Mouse (Mus musculus): ENCODE data around the gene Pcnx2. TPM values are rescaled to one million over a fixed set of nuclear protein-coding genes. Genes with fewer than 3 reads are reported as not detected.

Pcnx2 gene
- not detected in 2 replicates for total RNA-seq (2012; rRNA removed)
- total RNA-seq (2014; rRNA removed) = not detected in 2 replicates
- not detected in 2 replicates for polyA plus RNA-seq (2012; ENCODE audit: insufficient read length, low read depth)

GRCm38 (mm10) chr8:125897868-125898788 lies at the start of gene Pcnx2:
Pcnx2 (minus strand) TSS chr8:125898317.
- no peak within 1 kb of the TSS for H3K4me2 ChIP-seq (ENCODE audit: insufficient read depth, low read depth, poor library complexity, severe bottlenecking)
- no peaks in the 10 kb centered on the region for H3K36me3 ChIP-seq (replicated peaks in 1 of 2; ENCODE audit: control insufficient read depth in 1 of 2, insufficient read depth in 1 of 2, low read length in 1 of 2)
- no peaks in the 10 kb centered on the region for H3K4me1 ChIP-seq (ENCODE audit: control insufficient read depth in 1 of 2, insufficient read depth in 2 of 2)
- H3K27me3 ChIP-seq (replicated peaks) = peaks cover 55% of the 10 kb centered on the region
- DNase-seq (ENCODE audit: extremely low read depth) = no peak
- no peak for TF ChIP-seq MXI1 (IDR thresholded peaks at IDR 0.05; ENCODE audit: low read depth, low read length)
- no peak for TF ChIP-seq UBTF (IDR thresholded peaks at IDR 0.05; ENCODE audit: low read depth, low read length)
- no peak for TF ChIP-seq MEF2A (IDR thresholded peaks at IDR 0.05; ENCODE audit: borderline replicate concordance, low read depth, low read length)
- no peak for TF ChIP-seq CHD2 (IDR thresholded peaks at IDR 0.05; ENCODE audit: low read length)
- dilution Hi-C loops (cut with MboI; ENCODE audit: extremely low pct_ligation_motif_present, extremely low pct_unique_long_range_greater_than_20kb, low sequenced_read_pairs) (no loop called here), in situ Hi-C loops (cut with MboI; ENCODE audit: low pct_ligation_motif_present, low pct_unique_long_range_greater_than_20kb, low sequenced_read_pairs) (no loop called here)
- no peaks in the 10 kb centered on the region for H3K9me3 ChIP-seq (replicated peaks; ENCODE audit: low read length)
- no peak within 1 kb of the TSS for H3K9ac ChIP-seq (ENCODE audit: insufficient read depth, low read depth)
- H3K27ac ChIP-seq (ENCODE audit: insufficient read depth, low read depth) = no peak within 1 kb of the TSS
- H3K79me2 ChIP-seq (replicated peaks; ENCODE audit: control insufficient read depth, extremely low read depth, insufficient read depth, poor library complexity, severe bottlenecking) = no peaks in the 10 kb centered on the region
- H3K4me3 ChIP-seq (replicated peaks in 1 of 3; ENCODE audit: low read depth in 2 of 3, low read length in 2 of 3, poor library complexity in 1 of 3) = no peak within 1 kb of the TSS

GRCm38 (mm10) chr8:125944511-125944910 lies 46.4 kb upstream of the Pcnx2 start:
- Histone ChIP-seq H3K9me3 (replicated peaks; ENCODE audit: low read length) (peaks cover 2% of the 10 kb centered on the region), H3K4me3 (replicated peaks in 1 of 3; ENCODE audit: low read depth in 2 of 3, low read length in 2 of 3, poor library complexity in 1 of 3) (no peak overlapping the region), H3K9ac (ENCODE audit: insufficient read depth, low read depth) (no peak overlapping the region), H3K4me2 (ENCODE audit: insufficient read depth, low read depth, poor library complexity, severe bottlenecking) (no peak overlapping the region), H3K79me2 (replicated peaks; ENCODE audit: control insufficient read depth, extremely low read depth, insufficient read depth, poor library complexity, severe bottlenecking) (no peaks in the 10 kb centered on the region), H3K4me1 (ENCODE audit: control insufficient read depth in 1 of 2, insufficient read depth in 2 of 2) (peaks cover 0 to 2% of the 10 kb centered on the region in 2 experiments; a peak in 1 of 4 replicates), H3K27me3 (replicated peaks) (peaks cover 78% of the 10 kb centered on the region), H3K27ac (ENCODE audit: insufficient read depth, low read depth) (no peak overlapping the region), H3K36me3 (replicated peaks in 1 of 2; ENCODE audit: control insufficient read depth in 1 of 2, insufficient read depth in 1 of 2, low read length in 1 of 2) (no peaks in the 10 kb centered on the region)
- DNase-seq (ENCODE audit: extremely low read depth) = no peak
- TF ChIP-seq IRF4 (IDR thresholded peaks at IDR 0.05; ENCODE audit: low read depth, low read length) = no peak
- in situ Hi-C loops (cut with MboI; ENCODE audit: low pct_ligation_motif_present, low pct_unique_long_range_greater_than_20kb, low sequenced_read_pairs) (no loop called here), dilution Hi-C loops (cut with MboI; ENCODE audit: extremely low pct_ligation_motif_present, extremely low pct_unique_long_range_greater_than_20kb, low sequenced_read_pairs) (no loop called here)

- peak; percentile 16 for TF ChIP-seq RAD21 (IDR thresholded peaks at IDR 0.05; ENCODE audit: low read depth, low read length)
- TF ChIP-seq MYC (IDR thresholded peaks at IDR 0.05; ENCODE audit: low read depth, low read length) = peak; percentile 61; the same call in 1 of the 2 replicates
- TF ChIP-seq CTCF (conservative IDR thresholded peaks at IDR 0.05 in 1 of 2, IDR thresholded peaks at IDR 0.05 in 1 of 2; ENCODE audit: low read depth in 2 of 2, low read length in 2 of 2) = peak; percentile 72 to 91
- 0 out of 2 replicates have a peak, but pooled peaks have one; percentile 37 for TF ChIP-seq BHLHE40 (IDR thresholded peaks at IDR 0.05; ENCODE audit: low read depth, low read length)
- TF ChIP-seq ZNF384 (IDR thresholded peaks at IDR 0.05; ENCODE audit: low read depth, low read length) = no peak
- peak; percentile 75 for TF ChIP-seq MAX (IDR thresholded peaks at IDR 0.05; ENCODE audit: low read length)
- TF ChIP-seq MAFK (IDR thresholded peaks at IDR 0.05; ENCODE audit: insufficient replicate concordance, low read length) = no peak
- TF ChIP-seq SMC3 (IDR thresholded peaks at IDR 0.05; ENCODE audit: low read depth, low read length) = 0 out of 2 replicates have a peak, but pooled peaks have one; percentile 17
- Histone ChIP-seq H3K9ac (ENCODE audit: insufficient read depth, low read depth) (no peak overlapping the region), H3K27ac (ENCODE audit: insufficient read depth, low read depth) (no peak overlapping the region), H3K4me1 (ENCODE audit: control insufficient read depth in 1 of 2, insufficient read depth in 2 of 2) (no peaks in the 10 kb centered on the region), H3K9me3 (replicated peaks; ENCODE audit: low read length) (peaks cover 4% of the 10 kb centered on the region), H3K4me3 (replicated peaks in 1 of 3; ENCODE audit: low read depth in 2 of 3, low read length in 2 of 3, poor library complexity in 1 of 3) (no peak overlapping the region), H3K36me3 (replicated peaks in 1 of 2; ENCODE audit: control insufficient read depth in 1 of 2, insufficient read depth in 1 of 2, low read length in 1 of 2) (no peaks in the 10 kb centered on the region), H3K27me3 (replicated peaks) (peaks cover 83% of the 10 kb centered on the region), H3K79me2 (replicated peaks; ENCODE audit: control insufficient read depth, extremely low read depth, insufficient read depth, poor library complexity, severe bottlenecking) (no peaks in the 10 kb centered on the region), H3K4me2 (ENCODE audit: insufficient read depth, low read depth, poor library complexity, severe bottlenecking) (no peak overlapping the region)
- peak; percentile 48 for DNase-seq (ENCODE audit: extremely low read depth)
- dilution Hi-C loops (cut with MboI; ENCODE audit: extremely low pct_ligation_motif_present, extremely low pct_unique_long_range_greater_than_20kb, low sequenced_read_pairs) (no loop called here), in situ Hi-C loops (cut with MboI; ENCODE audit: low pct_ligation_motif_present, low pct_unique_long_range_greater_than_20kb, low sequenced_read_pairs) (no loop called here)
Measured at GRCm38 (mm10) chr8:125935649-125936048, 37.5 kb upstream of the Pcnx2 start.
